Mouse (Mus musculus): Measurements from ENCODE around the gene Zbtb7a.

The Zbtb7a gene

DNA sequence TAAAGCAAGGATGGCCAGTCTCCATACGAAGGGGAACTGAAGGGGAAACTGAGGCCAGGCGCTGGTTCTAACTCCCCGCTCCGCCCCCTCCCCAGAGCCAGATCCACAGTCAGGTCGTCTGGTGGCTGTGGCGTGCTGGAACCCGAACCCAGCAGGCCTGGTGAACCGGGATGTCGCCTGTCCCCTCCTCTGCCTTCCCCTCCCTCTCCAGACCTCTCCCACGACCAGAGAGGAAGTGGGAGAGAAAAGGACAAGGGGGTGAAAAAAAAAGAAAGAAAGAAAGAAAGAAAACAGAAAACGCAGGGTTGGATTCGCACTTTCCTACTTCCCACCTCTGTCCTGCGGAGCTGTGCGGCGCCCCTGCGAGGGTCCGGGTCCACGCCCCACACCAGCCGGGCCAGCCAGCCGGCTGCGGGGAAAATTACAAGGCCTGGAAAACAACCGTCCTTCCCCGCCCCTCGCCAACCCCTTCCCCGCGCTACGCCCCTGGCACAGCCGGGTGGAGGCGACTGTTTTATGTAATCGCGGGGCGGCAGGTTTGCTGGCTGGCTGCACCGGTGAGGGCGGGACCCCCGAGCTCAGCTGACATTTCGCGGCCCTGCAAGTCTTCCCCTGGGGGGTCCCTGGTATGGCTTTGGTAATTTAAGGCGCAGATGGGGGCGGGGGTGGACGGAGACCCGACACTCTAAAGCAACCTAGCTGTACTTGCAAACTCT, at the start of gene Zbtb7a:
TSS of gene Zbtb7a (plus strand) at position 255 of the 716 bp plus-strand sequence.
- DNase-seq (ENCODE audit: low read depth in 2 of 2, low spot score in 2 of 2), result no peak

DNA sequence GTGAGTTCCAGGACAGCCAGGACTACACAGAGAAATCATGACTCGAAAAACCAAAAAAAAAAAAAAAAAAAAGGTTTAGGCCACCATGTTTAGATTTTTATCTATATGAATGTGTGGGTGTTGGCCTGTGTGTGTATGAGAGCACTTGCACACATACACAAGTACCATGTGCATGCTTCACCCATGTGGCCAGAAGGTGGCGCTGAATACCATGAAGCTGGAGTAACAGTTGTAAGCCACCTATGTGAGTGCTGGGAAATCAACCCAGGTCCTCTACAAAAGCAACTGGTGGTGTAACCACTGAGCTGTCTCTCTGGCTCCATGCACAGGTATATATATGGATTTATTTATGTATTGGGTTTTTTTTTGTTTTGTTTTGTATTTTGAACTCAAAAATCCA, 48.0 kb upstream of the Zbtb7a start:
- DNase-seq (ENCODE audit: low read depth in 2 of 2, low spot score in 2 of 2), result peak in 1 of 2 experiments; percentile 31

DNA sequence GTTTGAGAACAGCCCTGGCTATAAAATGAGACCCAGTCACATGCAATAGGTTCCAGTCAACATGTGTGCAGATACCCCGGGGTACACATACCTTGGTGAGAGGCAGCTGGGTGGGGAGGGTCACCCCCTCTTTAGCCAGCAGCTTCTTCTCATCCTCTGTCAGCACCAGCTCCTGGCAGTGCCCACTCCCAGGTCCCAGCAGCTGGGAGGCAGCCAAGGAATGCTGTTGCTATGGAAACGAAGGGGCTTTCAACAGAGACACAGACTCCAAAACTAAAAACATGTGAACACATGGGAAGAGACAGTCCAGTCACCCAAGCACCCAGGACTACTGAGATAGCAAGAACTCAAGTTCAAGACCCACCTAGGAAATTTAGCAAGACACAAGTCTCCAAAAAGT, 45.8 kb upstream of the Zbtb7a start:
- no peak for DNase-seq (ENCODE audit: low read depth in 2 of 2, low spot score in 2 of 2)

DNA sequence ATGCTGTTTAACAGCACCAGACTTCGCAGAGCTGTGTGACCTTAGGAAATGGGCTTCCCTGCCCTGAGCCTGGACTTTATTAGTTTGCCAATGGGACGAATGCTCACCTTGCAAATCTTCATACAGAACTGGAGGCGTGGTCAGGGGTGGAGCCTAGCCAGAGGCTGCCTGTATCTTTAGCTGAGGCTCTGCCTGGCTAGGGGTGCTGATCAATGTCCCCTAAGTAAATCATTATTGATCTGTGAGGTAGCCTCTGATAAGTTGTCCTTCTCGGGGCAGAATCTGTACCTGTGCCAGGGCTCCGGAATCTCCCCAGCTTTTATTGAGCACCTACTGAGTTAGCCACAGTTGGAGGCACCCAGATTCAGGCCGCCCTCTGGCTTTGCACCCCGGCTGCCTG, 44.4 kb upstream of the Zbtb7a start:
- DNase-seq (ENCODE audit: low read depth in 2 of 2, low spot score in 2 of 2), result no peak

DNA sequence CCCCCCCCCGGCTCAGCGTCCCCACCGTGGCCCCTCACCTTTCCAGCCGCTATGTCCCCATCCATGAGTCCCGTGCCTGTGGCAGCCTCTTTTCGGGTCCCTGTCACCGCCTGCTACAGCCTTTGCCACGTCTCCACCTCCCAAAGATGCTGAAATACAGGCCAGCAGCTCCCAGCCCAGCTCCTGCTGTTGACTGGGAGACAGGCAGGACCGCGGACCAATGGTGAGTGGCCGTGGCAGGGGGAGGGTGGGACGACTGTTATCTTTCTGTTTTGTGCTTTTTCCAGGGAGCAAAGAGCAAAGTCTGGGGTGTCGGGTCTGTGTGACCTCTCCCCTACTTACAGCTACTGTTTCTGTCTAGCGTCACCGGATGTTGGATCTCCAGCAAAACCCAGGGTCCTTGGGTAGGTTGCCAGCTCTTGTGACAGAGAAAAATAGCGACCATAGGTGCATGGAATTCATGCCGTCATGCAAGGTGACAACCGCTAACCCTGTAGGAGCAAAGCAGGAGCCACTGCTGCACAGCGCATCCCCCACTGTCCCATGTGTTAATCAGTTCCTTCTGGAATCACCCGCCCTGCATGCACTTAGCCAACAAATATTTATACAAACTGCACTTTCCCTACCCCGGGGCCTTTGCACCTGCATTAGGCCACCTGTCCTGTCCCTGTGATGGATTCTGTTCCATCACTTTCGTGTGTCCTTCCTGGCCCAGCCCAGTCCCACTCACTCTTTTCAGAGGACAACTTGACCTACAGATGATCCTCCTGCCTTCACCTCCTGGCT, 42.4 kb upstream of the Zbtb7a start:
- no peak for DNase-seq (ENCODE audit: low read depth in 2 of 2, low spot score in 2 of 2)

DNA sequence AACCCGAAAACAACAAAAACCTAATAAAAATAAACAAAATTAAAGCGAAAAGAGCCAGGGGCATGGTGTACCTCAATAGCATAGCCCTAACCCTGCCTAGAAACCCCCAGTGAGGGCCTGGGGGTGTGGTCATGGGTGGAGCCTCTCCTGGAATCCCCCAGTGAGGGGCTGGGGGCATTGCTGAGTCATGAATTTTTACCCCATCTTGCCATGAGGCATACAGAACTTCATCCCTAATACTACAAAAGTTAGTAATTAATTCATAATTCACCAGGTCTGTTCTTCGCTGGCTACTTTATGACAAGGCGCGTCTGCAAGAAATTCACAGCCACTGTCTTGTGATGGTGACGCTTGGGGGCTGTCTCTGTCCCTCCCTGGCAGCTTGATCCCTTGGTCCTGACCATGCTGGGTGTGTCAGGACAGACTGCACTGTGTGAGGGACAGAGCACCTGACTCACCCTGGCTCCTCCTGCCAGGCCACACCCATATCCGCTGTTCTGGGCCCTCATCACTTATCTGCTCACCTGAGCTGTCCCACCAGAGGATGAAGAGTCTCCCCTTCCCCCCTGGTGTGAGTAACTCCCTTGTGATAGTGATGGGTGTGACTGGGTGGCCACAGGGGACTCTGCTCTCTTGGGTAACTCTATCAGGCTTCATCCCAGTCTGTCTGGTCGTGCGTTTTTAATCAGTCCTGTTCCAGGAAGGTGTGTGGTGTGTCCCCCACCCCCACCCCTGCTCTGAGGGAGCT, 39.9 kb upstream of the Zbtb7a start:
- DNase-seq (ENCODE audit: low read depth in 2 of 2, low spot score in 2 of 2), result no peak

DNA sequence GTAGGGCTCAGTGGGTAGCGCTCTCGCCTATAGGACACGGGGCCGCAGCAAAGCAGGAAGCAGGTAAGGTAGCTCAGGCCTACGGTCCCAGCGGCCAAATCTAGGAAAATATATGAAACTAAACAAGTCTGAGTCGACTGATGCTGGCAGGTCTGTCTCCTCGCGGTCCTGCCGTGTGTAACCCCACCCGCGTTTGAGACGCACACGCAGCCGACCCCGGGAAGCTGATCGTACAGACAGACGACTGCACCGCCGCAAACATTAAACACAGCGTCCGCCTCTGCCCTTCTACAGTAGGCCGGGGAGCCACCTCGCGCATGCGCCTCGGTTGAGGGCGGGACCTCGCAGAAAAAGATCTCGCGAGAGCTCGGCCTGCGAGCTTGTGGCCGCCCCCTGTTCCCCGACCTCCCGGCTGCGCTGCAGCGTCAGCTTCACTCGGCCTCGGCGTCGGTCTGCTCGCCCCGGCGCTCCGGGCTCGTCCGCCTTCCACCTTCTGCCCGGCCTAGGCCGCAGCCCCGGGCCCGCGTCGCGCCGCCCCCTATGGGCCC, 29.4 kb upstream of the Zbtb7a start, which contains the start of gene Map2k2:
TSS of gene Map2k2 (plus strand) at position 351 of the 548 bp plus-strand sequence.
- DNase-seq (ENCODE audit: low read depth in 2 of 2, low spot score in 2 of 2), result peak; percentile 97 to 99

DNA sequence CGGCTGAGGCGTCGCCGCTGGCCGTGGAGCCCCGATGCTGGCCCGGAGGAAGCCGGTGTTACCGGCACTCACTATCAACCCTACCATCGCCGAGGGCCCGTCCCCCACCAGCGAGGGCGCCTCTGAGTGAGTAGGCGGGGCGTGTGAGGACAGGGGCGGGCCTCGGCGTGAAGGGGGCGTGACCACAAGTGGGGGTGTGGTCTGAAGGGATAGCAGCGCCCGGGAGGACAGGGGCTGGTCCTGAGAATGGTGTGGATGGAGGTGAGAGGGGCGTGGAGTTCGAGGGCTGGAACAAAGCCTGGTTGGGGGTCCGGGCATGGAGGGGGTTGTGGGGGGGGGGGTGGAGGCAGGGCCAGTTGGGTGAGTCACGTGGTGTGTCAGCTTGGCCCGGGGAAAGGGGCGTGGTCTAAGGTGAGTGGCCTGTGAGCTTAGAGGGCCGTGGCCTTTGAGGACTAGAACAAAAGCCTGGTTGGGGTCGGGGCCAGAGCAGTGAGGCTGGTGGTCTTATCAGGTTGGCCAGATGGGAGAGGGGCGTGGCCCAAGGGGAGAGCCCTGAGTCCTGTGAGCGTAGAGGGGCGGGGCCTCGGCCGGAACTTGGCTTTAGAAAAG, 28.8 kb upstream of the Zbtb7a start:
- peak; percentile 82 to 89 for DNase-seq (ENCODE audit: low read depth in 2 of 2, low spot score in 2 of 2)

DNA sequence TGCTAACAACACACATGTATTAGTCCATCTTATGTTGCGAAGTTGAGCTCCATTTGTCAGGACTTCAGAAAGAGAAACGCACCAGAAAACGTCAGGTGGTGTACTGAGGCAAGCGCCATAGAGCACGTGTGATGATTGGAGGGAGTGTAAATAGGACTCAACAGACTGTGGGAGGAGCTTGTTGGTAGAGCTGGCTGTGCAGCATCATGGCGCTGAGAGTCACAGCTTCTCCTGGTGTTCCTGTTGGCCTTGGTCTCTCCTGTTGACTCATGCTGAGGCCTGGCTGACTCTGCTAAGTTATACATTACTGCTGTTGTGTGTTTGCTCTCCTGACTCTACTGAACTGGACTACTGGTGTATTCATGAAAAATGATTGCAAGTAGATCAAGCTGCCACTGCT, 22.1 kb upstream of the Zbtb7a start:
- no peak for DNase-seq (ENCODE audit: low read depth in 2 of 2, low spot score in 2 of 2)

DNA sequence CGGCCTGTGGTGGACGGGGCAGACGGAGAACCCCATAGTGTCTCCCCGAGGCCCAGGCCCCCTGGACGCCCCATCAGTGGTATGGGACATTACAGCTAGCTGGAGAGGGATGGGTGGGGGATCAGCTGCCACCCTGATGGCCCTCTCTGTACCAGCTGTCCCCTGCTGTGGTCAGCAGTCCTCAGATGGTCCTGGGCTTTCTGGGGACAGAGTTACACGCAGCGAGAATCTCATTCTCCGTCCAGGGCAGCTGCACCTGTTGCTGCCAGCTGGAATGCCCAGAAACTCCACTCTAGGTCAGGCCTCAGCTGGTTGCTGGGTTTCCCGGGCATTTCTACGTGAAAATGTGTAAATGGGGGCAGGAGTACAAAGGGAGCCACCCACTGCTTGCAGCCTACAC, 15.4 kb upstream of the Zbtb7a start:
- DNase-seq (ENCODE audit: low read depth in 2 of 2, low spot score in 2 of 2), result no peak

DNA sequence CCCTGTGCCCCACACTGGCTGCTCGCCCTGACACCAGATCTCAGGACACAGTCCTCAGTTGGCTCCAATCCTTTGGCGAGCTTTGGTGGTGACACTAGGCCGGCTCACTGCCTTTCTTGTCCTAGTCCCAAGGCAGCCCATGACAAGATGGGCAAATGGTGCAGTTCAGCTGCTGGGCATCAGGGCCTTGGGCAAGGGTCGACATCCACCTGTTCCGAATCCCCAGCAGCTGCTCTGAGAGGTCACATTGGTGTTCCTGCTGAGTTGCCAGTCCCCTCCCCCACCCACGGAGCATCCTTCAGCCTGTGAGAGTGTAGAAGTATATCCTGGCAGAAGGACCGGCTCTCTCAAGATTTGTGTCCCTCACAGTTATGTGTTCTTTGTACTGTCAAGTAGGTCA, 14.4 kb upstream of the Zbtb7a start:
- DNase-seq (ENCODE audit: low read depth in 2 of 2, low spot score in 2 of 2), result no peak

DNA sequence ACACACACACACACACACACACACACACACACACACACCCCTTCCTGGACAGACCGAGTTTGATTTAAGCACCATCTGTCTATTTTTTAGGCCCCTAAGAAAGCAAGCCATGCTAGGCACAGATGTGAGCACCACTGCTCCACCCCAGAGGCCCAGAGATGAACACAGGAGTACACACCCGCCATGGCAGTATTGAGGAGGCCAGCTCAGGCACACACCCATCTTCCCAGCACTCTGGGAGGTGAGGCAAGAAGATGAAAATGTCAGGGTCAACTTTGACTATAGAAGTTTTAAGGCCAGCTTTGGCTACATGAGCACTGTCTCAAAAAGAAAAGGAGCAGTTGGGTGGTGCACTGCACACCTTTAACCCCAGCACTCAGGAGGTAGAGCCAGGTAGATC, 12.1 kb upstream of the Zbtb7a start:
- DNase-seq (ENCODE audit: low read depth in 2 of 2, low spot score in 2 of 2), result no peak

DNA sequence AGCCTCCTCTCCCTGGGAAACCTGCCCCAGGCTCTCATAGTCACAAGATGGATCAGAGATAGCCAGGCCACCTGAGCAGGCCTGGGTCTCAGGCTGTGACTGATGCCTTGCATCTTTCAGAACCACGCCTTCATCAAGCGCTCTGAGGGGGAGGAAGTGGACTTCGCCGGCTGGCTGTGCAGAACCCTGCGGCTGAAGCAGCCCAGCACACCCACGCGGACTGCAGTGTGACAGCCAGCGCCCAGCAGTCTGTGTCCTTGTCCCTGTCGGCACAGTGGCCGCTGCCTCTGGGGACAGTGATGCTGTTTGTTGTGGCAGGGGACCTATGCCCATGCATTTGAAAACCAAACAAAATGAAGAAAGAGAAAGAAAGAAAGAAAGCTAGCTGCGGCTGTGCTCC, 11.5 kb upstream of the Zbtb7a start:
- DNase-seq (ENCODE audit: low read depth in 2 of 2, low spot score in 2 of 2), result no peak

DNA sequence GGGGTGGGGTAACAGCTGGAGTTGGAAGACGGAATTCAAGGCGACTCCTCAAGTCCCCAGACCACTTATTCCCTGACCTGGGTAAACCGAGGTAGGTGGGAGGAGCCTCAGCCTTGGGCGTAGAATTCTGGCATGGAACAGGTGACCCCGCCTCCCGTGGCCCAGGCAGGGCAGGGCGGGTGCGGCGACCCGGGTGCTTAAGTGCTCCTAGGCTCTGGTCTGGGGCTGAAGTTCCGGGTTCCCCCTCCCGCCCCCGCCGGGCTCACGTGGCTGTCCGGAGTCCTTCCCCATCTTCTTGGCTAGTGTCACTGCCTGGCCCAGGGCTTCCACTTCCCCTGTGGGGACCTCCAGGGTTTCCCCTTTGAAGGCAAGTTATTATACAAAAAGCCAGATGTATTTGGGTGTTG, 836 bp upstream of the Zbtb7a start:
- peak in 1 of 2 experiments; percentile 32 for DNase-seq (ENCODE audit: low read depth in 2 of 2, low spot score in 2 of 2)

DNA sequence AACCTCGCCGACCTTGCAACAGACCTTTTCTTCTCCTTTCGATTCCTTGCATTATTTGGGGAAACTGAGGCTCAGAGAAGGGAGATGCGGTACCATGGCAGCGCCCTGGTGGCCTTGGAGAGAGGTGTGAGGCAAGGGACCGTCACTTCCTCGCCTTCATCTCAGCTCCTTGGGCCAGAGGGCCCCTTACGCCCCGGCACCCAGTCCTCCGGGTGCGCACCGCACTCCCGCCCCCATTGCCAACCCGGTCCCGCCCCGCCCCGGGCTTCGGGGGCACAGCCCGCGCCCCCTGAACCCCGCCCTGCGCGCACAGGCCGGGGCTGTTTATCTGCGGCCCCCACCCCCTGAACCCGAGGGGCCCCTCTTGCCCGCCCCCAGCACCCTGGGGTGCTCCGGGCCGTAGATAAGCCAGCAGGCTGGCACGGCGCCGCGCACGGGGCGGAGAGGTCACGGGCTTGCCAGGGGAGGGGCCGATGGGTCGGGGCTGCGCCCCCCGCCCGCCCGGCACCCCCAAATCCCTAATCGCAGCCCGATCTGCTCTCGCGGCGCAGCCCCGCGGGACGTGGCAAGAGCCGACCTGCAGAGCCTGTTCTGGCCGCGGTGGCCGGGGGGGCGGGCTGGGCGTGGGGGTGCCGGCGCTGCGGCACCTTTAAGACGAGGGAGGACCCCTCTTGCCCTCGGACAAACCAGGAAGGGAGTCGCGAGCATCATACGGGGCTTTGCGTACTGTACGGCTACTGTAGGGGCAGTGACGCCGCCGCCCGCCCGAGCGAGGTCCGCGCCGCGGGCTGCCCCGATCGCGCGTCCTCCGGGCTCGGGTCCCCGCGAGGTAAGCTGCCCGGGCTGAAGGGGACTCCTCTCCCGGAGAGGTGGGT, 1.0 kb downstream of the Zbtb7a start:
- DNase-seq (ENCODE audit: low read depth in 2 of 2, low spot score in 2 of 2), result peak in 1 of 2 experiments; percentile 24

DNA sequence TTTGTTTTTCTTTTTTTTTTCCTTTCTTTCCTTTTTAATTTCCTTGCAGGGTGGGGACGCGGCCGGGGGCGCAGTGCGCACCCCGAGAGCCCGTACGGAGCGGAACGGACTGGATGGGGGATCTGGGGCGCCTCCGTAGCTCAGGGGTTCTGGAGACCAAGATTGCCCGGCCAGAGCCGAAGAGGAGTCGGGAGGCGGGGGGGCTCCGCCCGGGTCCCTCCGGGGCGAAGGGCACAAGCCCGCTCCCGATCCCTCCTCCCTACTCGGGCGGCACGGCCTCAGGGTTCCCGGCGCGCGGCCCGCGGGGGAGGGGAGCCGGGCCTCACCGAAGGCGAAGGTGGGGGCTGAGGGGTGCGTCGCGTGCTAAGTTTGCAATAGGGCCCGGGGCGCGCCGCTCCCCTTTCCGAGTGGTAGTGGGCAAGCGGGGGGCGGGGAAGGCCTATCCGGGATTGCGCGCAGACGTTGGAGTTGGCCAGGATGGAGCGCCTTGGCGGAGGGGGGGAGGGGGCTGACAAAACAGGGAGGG, 1.7 kb downstream of the Zbtb7a start:
- DNase-seq (ENCODE audit: low read depth in 2 of 2, low spot score in 2 of 2), result peak; percentile 69 to 72

DNA sequence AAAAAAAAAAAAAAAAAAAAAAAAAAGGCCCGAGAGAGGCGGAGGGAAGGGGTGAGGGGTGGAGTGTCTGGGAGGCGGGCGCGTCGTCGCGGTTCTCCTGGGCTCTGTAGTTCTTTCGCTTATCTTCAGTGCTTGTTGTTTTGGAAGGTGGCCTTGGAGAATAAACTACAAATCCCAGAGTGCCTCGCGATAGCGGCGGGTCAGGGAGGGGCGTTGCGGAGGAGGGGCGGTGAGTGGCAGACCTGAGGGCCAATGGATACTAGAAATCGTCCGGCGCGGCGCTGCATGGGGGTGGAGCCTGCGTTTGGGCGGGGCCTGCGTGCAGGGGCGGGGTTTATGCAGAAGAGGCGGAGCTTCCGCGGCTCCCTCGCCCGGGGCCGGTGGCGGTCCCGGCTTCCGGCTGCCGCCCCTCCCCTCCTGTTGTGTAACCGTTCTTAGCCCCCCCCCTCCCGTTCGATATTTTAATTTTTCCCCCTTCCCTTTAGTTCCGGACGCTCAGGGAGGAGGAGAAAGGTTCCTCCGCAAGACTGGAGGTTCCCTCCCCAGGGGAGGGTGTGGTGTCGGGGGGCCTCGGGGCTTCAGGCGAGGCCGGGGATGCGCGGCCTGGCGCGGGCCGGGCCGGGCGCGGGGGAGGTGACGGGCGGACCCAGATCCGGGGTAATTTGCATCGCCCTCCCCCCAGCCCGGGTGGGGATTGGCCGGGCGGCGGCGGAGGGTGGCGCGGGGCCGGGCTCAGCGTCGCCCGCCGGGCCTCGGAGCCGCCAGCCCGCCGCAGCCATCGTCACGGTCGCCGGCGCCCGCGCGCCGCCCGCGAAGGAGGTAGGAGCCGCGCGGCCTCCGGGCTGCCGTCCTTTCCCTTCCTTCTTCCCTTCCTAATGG, 2.5 kb downstream of the Zbtb7a start:
- peak; percentile 100 for DNase-seq (ENCODE audit: low read depth in 2 of 2, low spot score in 2 of 2)

DNA sequence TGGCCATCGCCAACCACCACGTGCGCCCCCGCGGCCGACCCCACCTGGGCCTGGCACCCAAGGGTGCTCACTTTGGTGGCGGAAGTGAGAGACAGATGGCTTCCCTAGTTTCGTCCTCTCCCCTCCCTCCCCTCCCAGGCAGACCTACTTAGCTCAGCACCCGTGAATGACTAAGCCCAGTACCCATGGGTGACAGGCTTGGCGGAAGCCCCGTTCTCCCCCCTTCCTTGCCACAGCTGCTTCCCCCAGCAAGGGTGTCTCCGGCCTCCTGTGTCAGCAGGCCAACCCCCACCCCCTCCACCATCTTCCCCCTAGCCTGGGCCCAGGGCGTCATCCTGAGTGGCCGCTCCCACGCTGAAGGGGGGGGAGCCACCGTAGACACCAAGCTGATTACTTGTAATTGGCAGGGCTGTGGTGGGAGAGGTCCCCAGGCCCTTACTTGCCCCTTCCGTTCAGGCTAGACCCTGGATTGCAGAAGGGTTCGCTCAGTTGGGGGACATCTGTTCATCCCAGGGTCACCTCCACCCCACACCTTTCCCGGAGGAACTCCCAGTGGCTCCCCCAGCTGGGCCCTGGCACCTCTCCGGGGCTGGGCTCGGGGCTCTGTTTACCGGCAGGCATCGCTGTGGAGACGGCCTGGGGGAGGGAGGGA, 3.2 kb downstream of the Zbtb7a start:
- DNase-seq (ENCODE audit: low read depth in 2 of 2, low spot score in 2 of 2), result peak; percentile 56 to 67

All from CD8-positive naive resting alpha-beta T cell, adult 2 months (primary cell).